Mouse (Mus musculus): ENCODE results near the gene Atxn1.

DNA sequence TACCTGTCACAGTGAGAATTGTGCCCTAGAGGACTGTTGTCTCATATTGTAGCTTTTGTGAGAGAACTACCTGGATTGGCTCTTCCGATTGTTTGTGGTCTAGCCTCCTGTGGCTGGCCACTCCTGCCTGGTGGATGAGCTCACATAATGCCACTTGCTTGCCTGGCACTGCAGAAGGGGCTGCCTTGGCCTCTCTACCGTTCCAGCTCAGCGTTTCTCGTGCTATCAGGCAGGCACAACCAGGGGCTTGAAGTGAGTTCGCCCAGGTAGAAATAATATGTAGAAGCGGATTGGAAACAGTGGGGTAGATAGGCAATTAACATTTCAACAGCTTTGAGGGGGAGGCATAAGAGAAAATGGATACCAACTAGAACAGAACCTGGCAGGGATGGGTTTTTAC, 455.4 kb downstream of the Atxn1 start:
- TF ChIP-seq CTCF (IDR thresholded peaks at IDR 0.05; ENCODE audit: insufficient read depth, low read depth, low read length) (no peak), POLR2A (IDR thresholded peaks at IDR 0.05; ENCODE audit: insufficient read depth, low read depth, low read length) (no peak)

All from olfactory bulb, adult 2 months (tissue).